Comparison of ENCODE assay signal across 8 mouse cellular contexts in the genomic region with DNA sequence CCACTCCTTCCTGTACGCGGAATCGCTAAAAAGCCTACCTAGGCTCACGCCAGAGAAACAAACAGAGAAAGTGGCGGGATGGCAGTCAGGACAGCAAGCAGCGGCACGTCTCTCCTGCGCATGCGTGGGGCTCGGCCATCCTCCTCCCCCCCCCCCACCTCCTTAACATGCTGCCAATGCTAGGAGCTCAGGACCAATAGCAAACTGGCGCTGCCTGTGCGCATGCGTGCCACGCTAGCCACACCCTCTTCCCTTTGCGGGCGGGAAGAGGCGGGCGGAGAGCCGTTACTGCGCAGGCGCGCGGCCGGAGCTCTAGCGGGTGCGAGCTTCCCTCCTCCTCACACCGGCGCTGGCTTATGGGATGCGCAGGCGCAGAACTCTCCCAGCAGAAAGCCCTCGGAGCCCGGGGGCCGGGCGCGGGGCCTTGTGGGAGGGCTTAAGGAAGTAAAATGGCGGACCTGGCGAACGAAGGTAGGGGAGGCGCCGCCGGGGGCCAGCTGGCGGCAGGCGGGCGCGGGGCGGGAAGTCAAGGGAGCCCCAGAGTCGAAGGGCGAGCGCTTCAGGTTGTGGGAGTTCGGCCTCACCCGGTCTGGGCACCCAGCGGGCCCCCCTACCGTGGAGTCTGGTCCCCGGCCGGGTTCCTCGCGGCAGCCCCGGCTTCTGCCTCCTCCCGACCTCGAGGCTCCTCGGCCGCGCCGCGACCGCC. TPM values are rescaled to one million over a fixed set of nuclear protein-coding genes. Genes with fewer than 3 reads are reported as not detected.
A peak's percentile ranks its signal among the peaks of the same experiment; 100 is the strongest.
DNase-seq lines count a peak whose midpoint lies in the region; ATAC-seq and TF ChIP-seq lines count a peak whose summit lies in the region.

TSS of gene Ranbp3 (plus strand) at position 354 of the 706 bp plus-strand sequence.

- 2% methylated on average over 32 of the region's 66 CpGs for WGBS in embryonic facial prominence, embryonic 14.5 days
- 1% methylated on average over 52 of the region's 66 CpGs for WGBS in heart, adult 2 months
- under 1% methylated on average over 62 of the region's 66 CpGs for WGBS in limb, embryonic 13.5 days
- under 1% methylated on average over 51 of the region's 66 CpGs for WGBS in midbrain, embryonic 16.5 days

- H3K4me3 ChIP-seq in embryonic facial prominence, embryonic 14.5 days (ENCODE audit: low read depth, low read length) = peak within 1 kb of the TSS; percentile 79
- peak within 1 kb of the TSS; percentile 88 for H3K4me3 ChIP-seq in heart, adult 2 months
- peak within 1 kb of the TSS; percentile 96 for H3K4me3 ChIP-seq in limb, embryonic 13.5 days
- H3K4me3 ChIP-seq in midbrain, embryonic 16.5 days (ENCODE audit: low read depth, low read length) = peak within 1 kb of the TSS; percentile 97

- peaks cover 14% of the 10 kb centered on the region for H3K79me2 ChIP-seq in heart, adult 2 months (replicated peaks; ENCODE audit: control insufficient read depth, insufficient read depth, low read length)

- peak; percentile 95 for ATAC-seq in embryonic facial prominence, embryonic 14.5 days (ENCODE audit: low read depth)
- peak; percentile 92 for ATAC-seq in limb, embryonic 13.5 days (ENCODE audit: low FRiP score, low read depth)
- peak; percentile 85 for ATAC-seq in midbrain, embryonic 16.5 days

- peak within 1 kb of the TSS; percentile 80 for H3K4me2 ChIP-seq in embryonic facial prominence, embryonic 14.5 days (ENCODE audit: low read depth, low read length)
- H3K4me2 ChIP-seq in limb, embryonic 13.5 days (replicated peaks) = peak within 1 kb of the TSS; percentile 84
- H3K4me2 ChIP-seq in midbrain, embryonic 16.5 days (ENCODE audit: low read length) = peak within 1 kb of the TSS; percentile 81

- DNase-seq in 3T3-L1 (ENCODE audit: low read depth, low spot score) = peak; percentile 99
- peak; percentile 96 to 99 for DNase-seq in adrenal gland, postnatal 4 days (ENCODE audit: low spot score in 2 of 2)
- peak; percentile 99 for DNase-seq in embryonic facial prominence, embryonic 14.5 days (ENCODE audit: low spot score)
- peak; percentile 99 to 100 for DNase-seq in heart, adult 2 months
- peak; percentile 99 for DNase-seq in kidney, adult 8-10 months
- peak; percentile 97 to 99 for DNase-seq in spleen, postnatal 10 days (ENCODE audit: low spot score in 2 of 2)

- peak; percentile 95 for TF ChIP-seq POLR2A in heart, adult 2 months (IDR thresholded peaks at IDR 0.05; ENCODE audit: insufficient read depth, low read depth, low read length)

- no peaks in the 10 kb centered on the region for H3K9me3 ChIP-seq in embryonic facial prominence, embryonic 14.5 days (ENCODE audit: control insufficient read depth, low read length)
- H3K9me3 ChIP-seq in limb, embryonic 13.5 days = no peaks in the 10 kb centered on the region
- no peaks in the 10 kb centered on the region for H3K9me3 ChIP-seq in midbrain, embryonic 16.5 days (replicated peaks; ENCODE audit: control insufficient read depth, low read length, poor library complexity, severe bottlenecking)

- H3K27me3 ChIP-seq in embryonic facial prominence, embryonic 14.5 days (replicated peaks; ENCODE audit: control insufficient read depth, insufficient read depth, low read length) = no peaks in the 10 kb centered on the region
- no peaks in the 10 kb centered on the region for H3K27me3 ChIP-seq in heart, adult 2 months (ENCODE audit: control insufficient read depth, insufficient read depth, low read length)
- H3K27me3 ChIP-seq in limb, embryonic 13.5 days = peaks cover 5% of the 10 kb centered on the region
- no peaks in the 10 kb centered on the region; the same call in 1 of the 2 replicates for H3K27me3 ChIP-seq in midbrain, embryonic 16.5 days (ENCODE audit: control insufficient read depth, insufficient read depth, low read depth, low read length)

- H3K36me3 ChIP-seq in embryonic facial prominence, embryonic 14.5 days (ENCODE audit: control insufficient read depth, insufficient read depth, low read length) = peaks cover 28% of the 10 kb centered on the region
- H3K36me3 ChIP-seq in heart, adult 2 months (ENCODE audit: control insufficient read depth, insufficient read depth, low read length) = 0 out of 2 replicates have a peak, but pooled peaks cover 2% of the 10 kb centered on the region
- H3K36me3 ChIP-seq in limb, embryonic 13.5 days = peaks cover 30% of the 10 kb centered on the region
- H3K36me3 ChIP-seq in midbrain, embryonic 16.5 days (ENCODE audit: control insufficient read depth, insufficient read depth, low read length) = 0 out of 2 replicates have a peak, but pooled peaks cover 3% of the 10 kb centered on the region

- peaks cover 15% of the 10 kb centered on the region for H3K4me1 ChIP-seq in embryonic facial prominence, embryonic 14.5 days (ENCODE audit: control insufficient read depth, insufficient read depth, low read length)
- peaks cover 8% of the 10 kb centered on the region for H3K4me1 ChIP-seq in heart, adult 2 months (ENCODE audit: control insufficient read depth, insufficient read depth, low read length)
- H3K4me1 ChIP-seq in limb, embryonic 13.5 days = peaks cover 31% of the 10 kb centered on the region
- H3K4me1 ChIP-seq in midbrain, embryonic 16.5 days (ENCODE audit: control insufficient read depth, insufficient read depth, low read length) = peaks cover 34% of the 10 kb centered on the region

- no peak for TF ChIP-seq CTCF in heart, adult 2 months (IDR thresholded peaks at IDR 0.05)

- intact Hi-C loops in heart, adult 2 months (cut with DNase I) = loop anchor here (2.0 to 5.0 kb wide), 3 partner anchors 44 to 89 kb away; partner anchors contain the start of genes Dus3l, Lonp1 and Ndufa11

- 0 out of 2 replicates have a peak, but pooled peaks have one; percentile 43 for TF ChIP-seq EP300 in heart, adult 2 months (IDR thresholded peaks at IDR 0.05; ENCODE audit: insufficient read depth, low read depth, low read length)

- peak within 1 kb of the TSS; percentile 82 for H3K27ac ChIP-seq in embryonic facial prominence, embryonic 14.5 days (replicated peaks; ENCODE audit: low read depth, low read length)
- H3K27ac ChIP-seq in heart, adult 2 months = peak within 1 kb of the TSS; percentile 94
- peak within 1 kb of the TSS; percentile 88 for H3K27ac ChIP-seq in limb, embryonic 13.5 days
- peak within 1 kb of the TSS; percentile 91 for H3K27ac ChIP-seq in midbrain, embryonic 16.5 days (ENCODE audit: low read length)

- peak within 1 kb of the TSS; percentile 95 for H3K9ac ChIP-seq in embryonic facial prominence, embryonic 14.5 days (ENCODE audit: low read depth, low read length)
- H3K9ac ChIP-seq in heart, adult 2 months (ENCODE audit: low read depth, low read length) = peak within 1 kb of the TSS; percentile 98
- H3K9ac ChIP-seq in limb, embryonic 13.5 days = peak within 1 kb of the TSS; percentile 97
- H3K9ac ChIP-seq in midbrain, embryonic 16.5 days (ENCODE audit: low read depth, low read length) = peak within 1 kb of the TSS; percentile 95

RNA-seq across cellular contexts. Expression of gene Ranbp3, which starts in this region (rescaled TPM):
- 10 to 100 TPM; 88.1 to 89.6 TPM for total RNA-seq in adrenal gland, postnatal 4 days (2021)
- 78.8 and 87.8 TPM in 2 replicates for polyA plus RNA-seq in embryonic facial prominence, embryonic 14.5 days (2014; fragmentation: Nextera tagmentation; extraction: Ambion mirVana)
- total RNA-seq in heart, adult 2 months (2021) = 10 to 100 TPM; 37.6 to 37.7 TPM
- 40.6 and 44.5 TPM in 2 replicates for polyA plus RNA-seq in heart, adult 2 months (2012; rRNA removed)
- 102 and 105 TPM in 2 replicates for polyA plus RNA-seq in limb, embryonic 13.5 days (2015; fragmentation: Nextera tagmentation; extraction: Ambion mirVana)
- 107 and 112 TPM in 2 replicates for polyA plus RNA-seq in midbrain, embryonic 16.5 days (2015; fragmentation: Nextera tagmentation; extraction: Ambion mirVana)

Comparison
In these comparisons a context has a peak if more than half of its experiments do, and no peak if none do; other contexts are left out.
1. Peak in every context shown above with its lines: DNase-seq, ATAC-seq, H3K4me3 ChIP-seq and H3K27ac ChIP-seq.